Mouse (Mus musculus): ENCODE results near the gene Dusp9. TPM values are rescaled to one million over a fixed set of nuclear protein-coding genes. Genes with fewer than 3 reads are reported as not detected.

The Dusp9 gene
- polyA plus RNA-seq, 1 experiment from 2014 or later: 0.46 TPM

DNA sequence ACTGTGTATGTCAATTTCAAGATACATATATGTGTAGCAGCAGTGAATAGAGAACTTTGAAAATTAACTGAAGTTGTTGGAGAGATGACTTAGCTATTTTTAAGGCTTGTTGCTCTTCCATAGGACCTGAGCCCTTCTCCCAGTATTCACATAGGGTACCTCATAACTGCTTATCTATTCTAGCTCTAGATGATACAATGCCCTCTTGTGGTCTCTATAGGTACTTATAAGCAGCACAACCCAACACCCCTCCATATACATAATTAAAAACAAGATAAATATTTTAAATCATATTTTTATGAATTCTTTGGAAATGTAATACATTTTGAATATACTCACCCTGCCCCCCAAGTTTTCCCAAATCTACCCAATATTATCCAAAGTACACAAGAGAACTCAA is 23.9 kb downstream of the Dusp9 start:
- peak; percentile 27 for DNase-seq (ENCODE audit: low spot score)

GRCm38 (mm10) chrX:73672031-73672431 is 32.8 kb downstream of the Dusp9 start:
- DNase-seq (ENCODE audit: low spot score): peak; percentile 61

DNA sequence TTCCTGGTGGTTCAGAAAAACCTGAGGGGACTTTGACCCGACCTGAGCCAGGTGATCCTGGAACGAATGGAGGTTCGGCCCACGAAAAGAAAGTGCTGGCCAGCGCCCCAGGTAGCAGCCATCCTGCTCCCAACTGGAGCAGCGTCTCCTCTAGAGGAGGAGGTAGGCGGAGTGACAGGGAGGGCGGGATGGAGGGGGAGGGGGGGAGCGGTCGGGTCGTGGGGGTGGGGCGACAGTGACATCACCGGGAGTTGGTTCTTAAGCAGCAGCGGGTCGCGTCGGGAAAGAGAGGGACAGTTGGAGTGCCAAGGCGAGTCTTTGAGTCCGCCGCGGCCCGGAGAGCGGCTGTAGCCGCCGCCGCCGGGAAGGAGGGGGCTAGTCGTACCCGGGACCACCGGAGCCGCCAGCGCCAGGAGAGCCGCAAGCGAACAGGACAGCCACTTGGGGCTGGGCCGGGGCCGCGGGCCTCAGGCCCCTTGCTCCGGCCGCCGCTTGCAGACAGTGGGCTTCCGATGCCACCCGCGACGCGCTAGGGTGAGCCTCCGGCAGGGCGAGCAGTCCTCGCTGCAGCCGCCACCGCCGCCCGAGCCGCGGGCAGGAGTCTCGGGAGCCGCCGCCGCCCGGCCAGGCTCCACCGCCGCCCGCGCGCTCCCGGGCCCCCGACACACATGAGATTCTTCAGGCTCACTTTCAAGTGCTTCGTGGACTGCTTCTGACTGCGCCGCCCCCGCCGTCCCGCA is 33.8 kb downstream of the Dusp9 start, which contains the start of gene Slc6a8:
TSS of gene Slc6a8 (plus strand) at position 272 of the 740 bp plus-strand sequence.
- peak; percentile 6 for DNase-seq (ENCODE audit: low spot score)

GRCm38 (mm10) chrX:73673619-73673967 is 34.4 kb downstream of the Dusp9 start:
- DNase-seq (ENCODE audit: low spot score): no peak

DNA sequence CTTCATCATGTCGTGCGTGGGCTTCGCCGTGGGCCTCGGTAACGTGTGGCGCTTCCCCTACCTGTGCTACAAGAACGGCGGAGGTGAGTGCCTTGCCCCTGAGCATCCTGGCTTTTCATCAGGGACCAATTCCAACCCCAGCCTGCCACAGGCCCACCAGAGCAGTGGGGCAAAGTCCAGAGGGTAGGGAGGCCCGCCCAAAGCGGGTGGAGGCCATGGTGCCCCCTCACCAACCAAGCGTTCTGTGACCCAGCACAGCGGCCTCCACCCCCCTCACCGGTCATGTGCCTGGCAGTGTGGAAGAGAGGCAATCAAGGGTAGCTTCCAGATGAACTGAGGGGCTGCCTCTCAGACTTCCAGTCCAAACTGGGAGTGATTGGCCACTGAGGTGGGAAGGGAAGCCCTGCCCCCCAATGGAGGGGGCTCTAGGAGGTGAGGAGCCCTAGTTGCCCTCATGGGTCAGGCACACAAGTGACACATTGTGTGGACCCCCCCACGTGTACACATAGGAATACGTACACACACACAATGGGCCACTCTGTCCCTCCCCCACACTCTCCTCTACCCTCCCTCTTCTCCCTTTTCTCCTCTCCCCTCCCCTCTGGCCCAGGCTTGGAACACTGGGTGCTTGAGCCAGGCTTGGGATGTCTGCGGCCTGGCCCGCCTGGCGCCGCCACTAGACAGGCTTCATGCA is 34.9 kb downstream of the Dusp9 start:
- no peak for DNase-seq (ENCODE audit: low spot score)

GRCm38 (mm10) chrX:73675231-73675630 is 36.0 kb downstream of the Dusp9 start:
- no peak for DNase-seq (ENCODE audit: low spot score)

DNA sequence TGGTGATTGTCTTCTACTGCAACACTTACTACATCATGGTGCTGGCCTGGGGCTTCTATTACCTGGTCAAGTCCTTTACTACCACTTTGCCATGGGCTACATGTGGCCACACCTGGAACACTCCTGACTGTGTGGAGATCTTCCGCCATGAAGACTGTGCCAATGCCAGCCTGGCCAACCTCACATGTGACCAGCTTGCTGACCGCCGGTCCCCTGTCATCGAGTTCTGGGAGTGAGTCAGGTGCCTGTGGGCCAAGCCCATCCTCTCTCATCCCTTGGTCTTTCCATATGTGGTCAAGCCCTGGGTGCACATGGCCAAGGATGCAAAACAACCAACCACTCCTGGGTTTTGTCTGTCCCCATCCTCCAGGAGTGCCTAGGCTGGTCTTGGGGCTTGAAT is 37.4 kb downstream of the Dusp9 start:
- DNase-seq (ENCODE audit: low spot score): no peak

- DNase-seq (ENCODE audit: low spot score): no peak
Measured at GRCm38 (mm10) chrX:73684156-73684555, 44.9 kb downstream of the Dusp9 start.

- DNase-seq (ENCODE audit: low spot score): no peak
Measured at GRCm38 (mm10) chrX:73684978-73685377, 45.8 kb downstream of the Dusp9 start.

DNA sequence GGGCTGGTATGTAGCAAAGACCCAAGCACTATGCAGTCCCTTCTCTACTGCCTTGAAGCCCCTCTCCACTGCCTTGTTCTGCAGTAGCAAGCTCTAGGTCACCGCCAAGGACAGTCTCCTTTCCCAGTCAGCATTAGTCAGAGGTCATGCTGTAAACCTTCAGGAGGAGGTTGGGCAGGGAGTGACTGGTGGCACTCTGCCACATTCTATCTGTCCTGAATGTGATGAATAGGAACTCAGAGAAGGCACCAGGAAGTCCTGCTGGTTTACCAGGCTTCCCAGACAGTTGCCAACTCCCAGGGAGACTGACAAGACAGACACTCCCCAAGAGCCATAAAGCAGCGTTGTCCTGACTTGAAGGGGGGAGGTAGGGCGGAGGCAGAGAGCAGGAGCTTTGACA is 46.4 kb downstream of the Dusp9 start:
- DNase-seq (ENCODE audit: low spot score): no peak

GRCm38 (mm10) chrX:73690917-73691629 is 51.9 kb downstream of the Dusp9 start:
- peak; percentile 47 for DNase-seq (ENCODE audit: low spot score)

Other genes with a start within 250 kb of the Dusp9 start
- not detected in 2 replicates for gene Gm18336, start 240.7 kb upstream of the Dusp9 start, polyA plus RNA-seq (2015; fragmentation: Nextera tagmentation; extraction: Ambion mirVana)
- gene Zfp92, start 228.3 kb upstream of the Dusp9 start, polyA plus RNA-seq (2015; fragmentation: Nextera tagmentation; extraction: Ambion mirVana): not detected in 2 replicates
- gene Trex2, start 204.1 kb upstream of the Dusp9 start, polyA plus RNA-seq (2015; fragmentation: Nextera tagmentation; extraction: Ambion mirVana): 0.50 and 0.77 TPM in 2 replicates
- gene Haus7, start 180.4 kb upstream of the Dusp9 start, polyA plus RNA-seq (2015; fragmentation: Nextera tagmentation; extraction: Ambion mirVana): 44.7 and 46.3 TPM in 2 replicates
- 9.5 and 12.5 TPM in 2 replicates for gene Bgn, start 155.8 kb upstream of the Dusp9 start, polyA plus RNA-seq (2015; fragmentation: Nextera tagmentation; extraction: Ambion mirVana)
- gene Atp2b3, start 136.3 kb upstream of the Dusp9 start, polyA plus RNA-seq (2015; fragmentation: Nextera tagmentation; extraction: Ambion mirVana): 0.03 TPM in 1 of 2 replicates, not detected in the other
- 5.4 and 6.4 TPM in 2 replicates for gene Pnck, start 20.7 kb downstream of the Dusp9 start, polyA plus RNA-seq (2015; fragmentation: Nextera tagmentation; extraction: Ambion mirVana)
- 5.1 TPM in 2 replicates for gene Slc6a8, start 33.7 kb downstream of the Dusp9 start, polyA plus RNA-seq (2015; fragmentation: Nextera tagmentation; extraction: Ambion mirVana)
- 292 and 314 TPM in 2 replicates for gene Bcap31, start 76.8 kb downstream of the Dusp9 start, polyA plus RNA-seq (2015; fragmentation: Nextera tagmentation; extraction: Ambion mirVana)
- 29.4 and 34.3 TPM in 2 replicates for gene Abcd1, start 77.2 kb downstream of the Dusp9 start, polyA plus RNA-seq (2015; fragmentation: Nextera tagmentation; extraction: Ambion mirVana)
- 0.09 and 0.10 TPM in 2 replicates for gene Plxnb3, start 117.7 kb downstream of the Dusp9 start, polyA plus RNA-seq (2015; fragmentation: Nextera tagmentation; extraction: Ambion mirVana)
- gene Srpk3, start 135.0 kb downstream of the Dusp9 start, polyA plus RNA-seq (2015; fragmentation: Nextera tagmentation; extraction: Ambion mirVana): 1.1 and 1.4 TPM in 2 replicates
- gene Idh3g, start 147.5 kb downstream of the Dusp9 start, polyA plus RNA-seq (2015; fragmentation: Nextera tagmentation; extraction: Ambion mirVana): 191 and 203 TPM in 2 replicates
- gene Ssr4, start 147.6 kb downstream of the Dusp9 start, polyA plus RNA-seq (2015; fragmentation: Nextera tagmentation; extraction: Ambion mirVana): 235 and 241 TPM in 2 replicates
- gene Pdzd4, start 185.6 kb downstream of the Dusp9 start, polyA plus RNA-seq (2015; fragmentation: Nextera tagmentation; extraction: Ambion mirVana): 0.17 and 0.26 TPM in 2 replicates

Data from thymus, postnatal 0 days (tissue).